Mouse (Mus musculus): ENCODE data around the gene Cyp17a1. TPM values are rescaled to one million over a fixed set of nuclear protein-coding genes. Genes with fewer than 3 reads are reported as not detected.

Gene Cyp17a1
- polyA plus RNA-seq, 1 experiment: 174 TPM

GRCm38 (mm10) chr19:46647254-46647653 lies 25.7 kb downstream of the Cyp17a1 start:
- Histone ChIP-seq H3K4me3 (ENCODE audit: control insufficient read depth, low read depth, low read length) (no peak overlapping the region), H3K36me3 (ENCODE audit: control insufficient read depth, insufficient read depth, low read length) (no peaks in the 10 kb centered on the region; the same call in 1 of the 2 replicates), H3K27ac (ENCODE audit: control insufficient read depth, insufficient read depth, low read depth, low read length) (no peak overlapping the region), H3K4me1 (ENCODE audit: control insufficient read depth, insufficient read depth, low read length) (peaks cover 17% of the 10 kb centered on the region), H3K27me3 (ENCODE audit: control insufficient read depth, insufficient read depth, low read length) (no peaks in the 10 kb centered on the region)
- no peak for TF ChIP-seq POLR2A (IDR thresholded peaks at IDR 0.05; ENCODE audit: control insufficient read depth, low read depth, low read length)
- TF ChIP-seq CTCF (IDR thresholded peaks at IDR 0.05; ENCODE audit: control insufficient read depth, insufficient read depth, insufficient replicate concordance, low read depth, low read length): no peak

- Histone ChIP-seq H3K4me3 (ENCODE audit: control insufficient read depth, low read depth, low read length) (no peak overlapping the region), H3K27ac (ENCODE audit: control insufficient read depth, insufficient read depth, low read depth, low read length) (peak overlapping the region; percentile 74), H3K36me3 (ENCODE audit: control insufficient read depth, insufficient read depth, low read length) (no peaks in the 10 kb centered on the region; the same call in 1 of the 2 replicates), H3K27me3 (ENCODE audit: control insufficient read depth, insufficient read depth, low read length) (no peaks in the 10 kb centered on the region), H3K4me1 (ENCODE audit: control insufficient read depth, insufficient read depth, low read length) (peaks cover 21% of the 10 kb centered on the region)
- no peak for TF ChIP-seq POLR2A (IDR thresholded peaks at IDR 0.05; ENCODE audit: control insufficient read depth, low read depth, low read length)
Observed at GRCm38 (mm10) chr19:46646041-46646481, 26.9 kb downstream of the Cyp17a1 start.

- H3K27ac ChIP-seq (ENCODE audit: control insufficient read depth, insufficient read depth, low read depth, low read length): peak overlapping the region; percentile 77
- no peaks in the 10 kb centered on the region for H3K27me3 ChIP-seq (ENCODE audit: control insufficient read depth, insufficient read depth, low read length)
- H3K4me3 ChIP-seq (ENCODE audit: control insufficient read depth, low read depth, low read length): no peak overlapping the region
- TF ChIP-seq POLR2A (IDR thresholded peaks at IDR 0.05; ENCODE audit: control insufficient read depth, low read depth, low read length) (no peak; the same call in 1 of the 2 replicates), CTCF (IDR thresholded peaks at IDR 0.05; ENCODE audit: control insufficient read depth, insufficient read depth, insufficient replicate concordance, low read depth, low read length) (no peak)
- H3K4me1 ChIP-seq (ENCODE audit: control insufficient read depth, insufficient read depth, low read length): peaks cover 24% of the 10 kb centered on the region
- no peaks in the 10 kb centered on the region; the same call in 1 of the 2 replicates for H3K36me3 ChIP-seq (ENCODE audit: control insufficient read depth, insufficient read depth, low read length)
Observed at GRCm38 (mm10) chr19:46644793-46645602, 28.0 kb downstream of the Cyp17a1 start.

GRCm38 (mm10) chr19:46644343-46644792 lies 28.6 kb downstream of the Cyp17a1 start:
- Histone ChIP-seq H3K4me1 (ENCODE audit: control insufficient read depth, insufficient read depth, low read length) (peaks cover 24% of the 10 kb centered on the region), H3K4me3 (ENCODE audit: control insufficient read depth, low read depth, low read length) (no peak overlapping the region), H3K27me3 (ENCODE audit: control insufficient read depth, insufficient read depth, low read length) (no peaks in the 10 kb centered on the region), H3K27ac (ENCODE audit: control insufficient read depth, insufficient read depth, low read depth, low read length) (peak overlapping the region; percentile 29), H3K36me3 (ENCODE audit: control insufficient read depth, insufficient read depth, low read length) (no peaks in the 10 kb centered on the region; the same call in 1 of the 2 replicates)
- peak; percentile 32; the same call in 1 of the 2 replicates for TF ChIP-seq POLR2A (IDR thresholded peaks at IDR 0.05; ENCODE audit: control insufficient read depth, low read depth, low read length)
- TF ChIP-seq CTCF (IDR thresholded peaks at IDR 0.05; ENCODE audit: control insufficient read depth, insufficient read depth, insufficient replicate concordance, low read depth, low read length): no peak

- H3K27me3 ChIP-seq (ENCODE audit: control insufficient read depth, insufficient read depth, low read length): no peaks in the 10 kb centered on the region
- no peak overlapping the region for H3K4me3 ChIP-seq (ENCODE audit: control insufficient read depth, low read depth, low read length)
- TF ChIP-seq CTCF (IDR thresholded peaks at IDR 0.05; ENCODE audit: control insufficient read depth, insufficient read depth, insufficient replicate concordance, low read depth, low read length) (no peak), POLR2A (IDR thresholded peaks at IDR 0.05; ENCODE audit: control insufficient read depth, low read depth, low read length) (no peak)
- peaks cover 24% of the 10 kb centered on the region for H3K4me1 ChIP-seq (ENCODE audit: control insufficient read depth, insufficient read depth, low read length)
- no peaks in the 10 kb centered on the region; the same call in 1 of the 2 replicates for H3K36me3 ChIP-seq (ENCODE audit: control insufficient read depth, insufficient read depth, low read length)
- peak overlapping the region; percentile 58 for H3K27ac ChIP-seq (ENCODE audit: control insufficient read depth, insufficient read depth, low read depth, low read length)
Observed at GRCm38 (mm10) chr19:46643236-46643635, 29.7 kb downstream of the Cyp17a1 start.

GRCm38 (mm10) chr19:46642136-46642753 lies 30.7 kb downstream of the Cyp17a1 start:
- Histone ChIP-seq H3K27me3 (ENCODE audit: control insufficient read depth, insufficient read depth, low read length) (no peaks in the 10 kb centered on the region), H3K36me3 (ENCODE audit: control insufficient read depth, insufficient read depth, low read length) (no peaks in the 10 kb centered on the region; the same call in 1 of the 2 replicates), H3K27ac (ENCODE audit: control insufficient read depth, insufficient read depth, low read depth, low read length) (peak overlapping the region; percentile 61), H3K4me3 (ENCODE audit: control insufficient read depth, low read depth, low read length) (no peak overlapping the region), H3K4me1 (ENCODE audit: control insufficient read depth, insufficient read depth, low read length) (peaks cover 24% of the 10 kb centered on the region)
- TF ChIP-seq POLR2A (IDR thresholded peaks at IDR 0.05; ENCODE audit: control insufficient read depth, low read depth, low read length) (no peak), CTCF (IDR thresholded peaks at IDR 0.05; ENCODE audit: control insufficient read depth, insufficient read depth, insufficient replicate concordance, low read depth, low read length) (no peak)

- Histone ChIP-seq H3K4me1 (ENCODE audit: control insufficient read depth, insufficient read depth, low read length) (peaks cover 21% of the 10 kb centered on the region), H3K27me3 (ENCODE audit: control insufficient read depth, insufficient read depth, low read length) (no peaks in the 10 kb centered on the region), H3K27ac (ENCODE audit: control insufficient read depth, insufficient read depth, low read depth, low read length) (peak overlapping the region; percentile 61), H3K4me3 (ENCODE audit: control insufficient read depth, low read depth, low read length) (no peak overlapping the region), H3K36me3 (ENCODE audit: control insufficient read depth, insufficient read depth, low read length) (no peaks in the 10 kb centered on the region; the same call in 1 of the 2 replicates)
- TF ChIP-seq CTCF (IDR thresholded peaks at IDR 0.05; ENCODE audit: control insufficient read depth, insufficient read depth, insufficient replicate concordance, low read depth, low read length) (no peak), POLR2A (IDR thresholded peaks at IDR 0.05; ENCODE audit: control insufficient read depth, low read depth, low read length) (no peak)
Observed at GRCm38 (mm10) chr19:46641420-46642085, 31.4 kb downstream of the Cyp17a1 start.

Measured in testis, adult 2 months (tissue).